Comparison of ENCODE assay signal across 22 mouse cellular contexts in the genomic region with DNA sequence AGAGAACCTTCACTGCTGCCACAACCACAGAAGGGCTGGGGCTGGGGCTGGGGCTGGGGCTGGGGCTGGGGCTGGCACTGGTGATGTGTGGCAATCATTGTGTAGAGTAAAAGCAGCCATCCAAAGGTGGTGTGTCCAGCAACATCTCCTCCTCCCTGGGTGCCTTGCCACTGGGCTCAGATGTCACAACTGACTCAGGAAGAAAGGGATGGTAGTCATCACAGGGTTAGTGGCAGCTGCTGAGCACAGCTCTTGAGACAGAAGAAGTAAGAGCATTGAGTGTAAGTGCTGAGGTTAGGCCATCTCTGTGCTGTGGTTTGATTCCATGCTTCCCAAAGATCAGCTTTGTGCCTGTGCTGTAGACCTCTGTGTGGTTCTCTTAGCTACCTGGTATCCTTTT. TPM values are rescaled to one million over a fixed set of nuclear protein-coding genes. Genes with fewer than 3 reads are reported as not detected.
DNase-seq lines count a peak whose midpoint lies in the region; ATAC-seq and TF ChIP-seq lines count a peak whose summit lies in the region.
"Had no signal": no experiment of that assay in that cellular context is flagged by ENCODE, and none has a peak within 500 bp of the region (broad histone marks: within the 10 kb centered on the region; RNA-seq: fewer than 3 reads in every experiment).

No protein-coding gene starts in this region.

- no peak overlapping the region for H3K27ac ChIP-seq in midbrain, embryonic 11.5 days (ENCODE audit: low read depth, low read length)
- H3K27ac ChIP-seq in midbrain, postnatal 0 days (ENCODE audit: low read depth, low read length): no peak overlapping the region
- peak overlapping the region; percentile 78 for H3K27ac ChIP-seq in bone marrow macrophage, adult 2 months (ENCODE audit: insufficient read depth, low read depth, low read length)
- H3K27ac ChIP-seq in stomach, embryonic 16.5 days (ENCODE audit: low read length): peak overlapping the region; percentile 31; the same call in 1 of the 2 replicates
- no peak overlapping the region for H3K27ac ChIP-seq in neural tube, embryonic 15.5 days (replicated peaks)
- H3K27ac ChIP-seq: embryonic facial prominence, embryonic 13.5 days; forebrain, embryonic 12.5 days; hindbrain, embryonic 12.5 days had no signal

- no peak overlapping the region for H3K4me2 ChIP-seq in midbrain, embryonic 11.5 days
- no peak overlapping the region for H3K4me2 ChIP-seq in midbrain, postnatal 0 days (ENCODE audit: low read depth, low read length, poor library complexity, severe bottlenecking)
- H3K4me2 ChIP-seq in stomach, embryonic 16.5 days (ENCODE audit: low read depth, low read length): no peak overlapping the region
- no peak overlapping the region for H3K4me2 ChIP-seq in neural tube, embryonic 15.5 days
- H3K4me2 ChIP-seq: embryonic facial prominence, embryonic 13.5 days; forebrain, embryonic 12.5 days; heart, embryonic 12.5 days; hindbrain, embryonic 12.5 days had no signal

- TF ChIP-seq CTCF in midbrain, postnatal 0 days (IDR thresholded peaks at IDR 0.05): no peak
- no peak for TF ChIP-seq CTCF in bone marrow macrophage, adult 2 months (IDR thresholded peaks at IDR 0.05; ENCODE audit: low read depth, low read length)

- ATAC-seq in midbrain, embryonic 11.5 days (ENCODE audit: low FRiP score): no peak
- no peak for ATAC-seq in midbrain, postnatal 0 days (ENCODE audit: low FRiP score)
- ATAC-seq in megakaryocyte, adult 5-6 weeks (ENCODE audit: poor library complexity, severe bottlenecking): peak; percentile 13
- no peak for ATAC-seq in stomach, embryonic 16.5 days (ENCODE audit: insufficient read depth, low FRiP score)
- no peak for ATAC-seq in neural tube, embryonic 15.5 days (ENCODE audit: low FRiP score)
- ATAC-seq: CD4-positive, CD25-positive, alpha-beta regulatory T cell, adult 4 months; forebrain, embryonic 16.5 days had no signal

- H3K4me1 ChIP-seq in midbrain, embryonic 11.5 days (ENCODE audit: control insufficient read depth, insufficient read depth, low read length): no peaks in the 10 kb centered on the region
- no peaks in the 10 kb centered on the region for H3K4me1 ChIP-seq in midbrain, postnatal 0 days (ENCODE audit: insufficient read depth, low read length)
- H3K4me1 ChIP-seq in bone marrow macrophage, adult 2 months (ENCODE audit: control insufficient read depth, insufficient read depth, low read length): peaks cover 44% of the 10 kb centered on the region
- H3K4me1 ChIP-seq in stomach, embryonic 16.5 days (ENCODE audit: control insufficient read depth, insufficient read depth, low read length): peaks cover 7% of the 10 kb centered on the region
- H3K4me1 ChIP-seq in neural tube, embryonic 15.5 days: peaks cover 11% of the 10 kb centered on the region

- DNase-seq in midbrain, embryonic 11.5 days (ENCODE audit: low spot score, missing footprints): peak; percentile 23
- no peak for DNase-seq in midbrain, postnatal 0 days (ENCODE audit: low spot score)
- DNase-seq in adrenal gland, postnatal 36 days: no peak
- no peak for DNase-seq in urinary bladder, postnatal 36 days (ENCODE audit: low spot score in 2 of 2)
- DNase-seq: adrenal gland, postnatal 10 days; B cell, adult 2 months; cerebellum, adult 18-20 months; cerebellum, adult 9-11 months; cerebellum, postnatal 36 days; gastrocnemius, postnatal 10 days; heart, postnatal 36 days had no signal

- TF ChIP-seq POLR2A in bone marrow macrophage, adult 2 months (IDR thresholded peaks at IDR 0.05; ENCODE audit: borderline replicate concordance, low read depth, low read length): no peak

- no peaks in the 10 kb centered on the region for H3K9me3 ChIP-seq in midbrain, embryonic 11.5 days (ENCODE audit: control insufficient read depth, low read length)
- H3K9me3 ChIP-seq in midbrain, postnatal 0 days (ENCODE audit: low read length): no peaks in the 10 kb centered on the region
- no peaks in the 10 kb centered on the region for H3K9me3 ChIP-seq in stomach, embryonic 16.5 days (replicated peaks; ENCODE audit: control insufficient read depth, low read length)
- no peaks in the 10 kb centered on the region for H3K9me3 ChIP-seq in neural tube, embryonic 15.5 days (replicated peaks)
- H3K9me3 ChIP-seq: embryonic facial prominence, embryonic 13.5 days; forebrain, embryonic 12.5 days; heart, embryonic 12.5 days; hindbrain, embryonic 12.5 days had no signal

- H3K27me3 ChIP-seq in midbrain, embryonic 11.5 days (ENCODE audit: control insufficient read depth, insufficient read depth, low read length): no peaks in the 10 kb centered on the region
- H3K27me3 ChIP-seq in midbrain, postnatal 0 days (ENCODE audit: insufficient read depth, low read length): no peaks in the 10 kb centered on the region
- no peaks in the 10 kb centered on the region for H3K27me3 ChIP-seq in stomach, embryonic 16.5 days (ENCODE audit: control insufficient read depth, insufficient read depth, low read length)
- no peaks in the 10 kb centered on the region for H3K27me3 ChIP-seq in neural tube, embryonic 15.5 days (replicated peaks)
- H3K27me3 ChIP-seq: embryonic facial prominence, embryonic 13.5 days; forebrain, embryonic 12.5 days; heart, embryonic 12.5 days; hindbrain, embryonic 12.5 days had no signal

- no peaks in the 10 kb centered on the region for H3K36me3 ChIP-seq in midbrain, embryonic 11.5 days (ENCODE audit: control insufficient read depth, insufficient read depth, low read length)
- no peaks in the 10 kb centered on the region for H3K36me3 ChIP-seq in midbrain, postnatal 0 days (ENCODE audit: insufficient read depth, low read length)
- no peaks in the 10 kb centered on the region for H3K36me3 ChIP-seq in stomach, embryonic 16.5 days (ENCODE audit: control insufficient read depth, insufficient read depth, low read length)
- H3K36me3 ChIP-seq in neural tube, embryonic 15.5 days: no peaks in the 10 kb centered on the region
- H3K36me3 ChIP-seq: embryonic facial prominence, embryonic 13.5 days; forebrain, embryonic 12.5 days; heart, embryonic 12.5 days; hindbrain, embryonic 12.5 days had no signal

- H3K9ac ChIP-seq in midbrain, embryonic 11.5 days (ENCODE audit: low read length): no peak overlapping the region
- no peak overlapping the region for H3K9ac ChIP-seq in midbrain, postnatal 0 days (replicated peaks; ENCODE audit: low read length, poor library complexity, severe bottlenecking)
- H3K9ac ChIP-seq in stomach, embryonic 16.5 days (ENCODE audit: low read length): no peak overlapping the region
- H3K9ac ChIP-seq in neural tube, embryonic 15.5 days (replicated peaks): no peak overlapping the region
- H3K9ac ChIP-seq: embryonic facial prominence, embryonic 13.5 days; forebrain, embryonic 12.5 days; heart, embryonic 12.5 days; hindbrain, embryonic 12.5 days had no signal

- no peak overlapping the region for H3K4me3 ChIP-seq in midbrain, embryonic 11.5 days (ENCODE audit: low read depth, low read length)
- no peak overlapping the region for H3K4me3 ChIP-seq in midbrain, postnatal 0 days (ENCODE audit: low read depth, low read length)
- H3K4me3 ChIP-seq in bone marrow macrophage, adult 2 months (ENCODE audit: insufficient read depth, low read length): no peak overlapping the region
- H3K4me3 ChIP-seq in stomach, embryonic 16.5 days (replicated peaks; ENCODE audit: low read length): no peak overlapping the region
- H3K4me3 ChIP-seq in neural tube, embryonic 15.5 days (replicated peaks): no peak overlapping the region
- H3K4me3 ChIP-seq: embryonic facial prominence, embryonic 13.5 days; forebrain, embryonic 12.5 days; heart, adult 2 months; heart, embryonic 12.5 days; hindbrain, embryonic 12.5 days had no signal

RNA-seq across cellular contexts. Expression of a gene that starts 53.4 kb away (rescaled TPM):
- 24.1 and 28.9 TPM in 2 replicates for polyA plus RNA-seq in midbrain, embryonic 11.5 days (2014; fragmentation: Nextera tagmentation; extraction: Ambion mirVana)
- total RNA-seq in midbrain, postnatal 0 days (2014; rRNA removed): 62.4 and 73.3 TPM in 2 replicates
- polyA plus RNA-seq in midbrain, postnatal 0 days (2015; fragmentation: Nextera tagmentation; extraction: Ambion mirVana): 35.7 and 40.4 TPM in 2 replicates
- polyA plus RNA-seq in bone marrow macrophage, adult 2 months (2012; ENCODE audit: insufficient read depth, insufficient read length, missing spikeins): 113 and 133 TPM in 2 replicates
- 154 and 168 TPM in 2 replicates for total RNA-seq in megakaryocyte, adult 5-6 weeks (2015)
- total RNA-seq in megakaryocyte, adult 5-6 weeks (2017): 76.5 and 94.0 TPM in 2 replicates
- polyA plus RNA-seq in stomach, embryonic 16.5 days (2015; fragmentation: Nextera tagmentation; extraction: Ambion mirVana): 40.5 and 41.0 TPM in 2 replicates
- 29.6 and 30.1 TPM in 2 replicates for polyA plus RNA-seq in neural tube, embryonic 15.5 days (2015; fragmentation: Nextera tagmentation; extraction: Ambion mirVana)
- total RNA-seq in adrenal gland, postnatal 36 days (2021): 10 to 100 TPM; 52.6 to 57.7 TPM

Comparison
In these comparisons a context has a peak if more than half of its experiments do, and no peak if none do; other contexts are left out.
1. H3K27ac ChIP-seq: peak in bone marrow macrophage, adult 2 months (single experiment) and stomach, embryonic 16.5 days (single experiment); none in midbrain, embryonic 11.5 days (single experiment), midbrain, postnatal 0 days (single experiment) and neural tube, embryonic 15.5 days (single experiment).